Mouse (Mus musculus): Measurements from ENCODE around the gene A930018P22Rik. TPM values are rescaled to one million over a fixed set of nuclear protein-coding genes. Genes with fewer than 3 reads are reported as not detected.
A peak's percentile ranks its signal among the peaks of the same experiment; 100 is the strongest.
"Not testable (repeated sequence)": the region's sequence is repeated elsewhere in the genome, so short reads cannot be mapped to it uniquely, and the experiment has no call there.

A930018P22Rik gene
- polyA plus RNA-seq, 1 experiment: not detected

- TF ChIP-seq POLR2A (IDR thresholded peaks at IDR 0.05; ENCODE audit: low read depth, low read length) (no peak), CTCF (IDR thresholded peaks at IDR 0.05; ENCODE audit: borderline replicate concordance, insufficient read depth, low read length) (no peak)
- Histone ChIP-seq H3K27ac (ENCODE audit: insufficient read depth, low read length) (no peak overlapping the region), H3K4me3 (ENCODE audit: insufficient read depth, low read length) (no peak overlapping the region), H3K4me1 (ENCODE audit: control insufficient read depth, insufficient read depth, low read length) (peaks cover 9% of the 10 kb centered on the region)
These were observed 23.9 kb upstream of the A930018P22Rik start for GRCm38 (mm10) chr2:104098529-104099230.

DNA sequence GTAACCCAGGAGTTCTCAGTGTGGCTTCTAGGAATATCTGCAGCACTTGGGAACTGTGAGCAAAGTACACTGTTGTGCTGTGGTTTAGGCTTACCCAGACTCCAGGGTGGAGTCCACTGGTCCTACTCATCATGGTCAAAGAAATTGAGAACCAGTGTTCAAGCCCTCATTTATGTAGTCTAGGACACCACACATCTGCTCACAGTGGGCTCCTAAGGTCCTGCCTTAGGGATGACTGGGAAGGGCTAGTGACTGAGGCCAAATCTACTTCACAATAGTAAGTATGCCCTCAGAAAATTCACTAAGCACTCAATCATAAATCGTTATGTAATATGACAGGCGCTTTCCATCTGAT, 23.4 kb upstream of the A930018P22Rik start:
- TF ChIP-seq POLR2A (IDR thresholded peaks at IDR 0.05; ENCODE audit: low read depth, low read length) (no peak), CTCF (IDR thresholded peaks at IDR 0.05; ENCODE audit: borderline replicate concordance, insufficient read depth, low read length) (no peak)
- no peak overlapping the region for H3K4me3 ChIP-seq (ENCODE audit: insufficient read depth, low read length)
- peaks cover 9% of the 10 kb centered on the region for H3K4me1 ChIP-seq (ENCODE audit: control insufficient read depth, insufficient read depth, low read length)
- no peak overlapping the region for H3K27ac ChIP-seq (ENCODE audit: insufficient read depth, low read length)

DNA sequence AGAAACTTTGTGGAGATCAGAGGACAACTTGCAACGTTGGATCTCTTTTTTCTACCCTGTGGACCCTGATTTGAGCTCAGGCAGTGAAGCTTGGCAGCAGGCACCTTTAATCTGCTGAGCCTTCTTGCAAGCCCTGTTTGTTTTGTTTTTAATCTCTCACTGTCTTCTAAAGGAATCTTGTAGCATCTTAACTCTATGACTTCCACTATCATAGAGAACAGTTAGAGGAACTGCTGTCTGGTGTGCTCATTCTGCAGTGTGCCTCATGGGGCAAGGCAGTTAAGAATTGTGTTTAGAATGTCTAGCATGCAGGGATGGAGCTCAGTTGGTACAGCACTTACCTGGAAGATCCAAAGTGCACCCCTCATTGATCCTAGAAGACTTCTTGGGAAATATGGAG, 22.6 kb upstream of the A930018P22Rik start:
- Histone ChIP-seq H3K4me3 (ENCODE audit: insufficient read depth, low read length) (no peak overlapping the region), H3K4me1 (ENCODE audit: control insufficient read depth, insufficient read depth, low read length) (peaks cover 9% of the 10 kb centered on the region), H3K27ac (ENCODE audit: insufficient read depth, low read length) (no peak overlapping the region)
- TF ChIP-seq POLR2A (IDR thresholded peaks at IDR 0.05; ENCODE audit: low read depth, low read length) (no peak), CTCF (IDR thresholded peaks at IDR 0.05; ENCODE audit: borderline replicate concordance, insufficient read depth, low read length) (no peak)

- Histone ChIP-seq H3K27ac (ENCODE audit: insufficient read depth, low read length) (no peak overlapping the region), H3K4me3 (ENCODE audit: insufficient read depth, low read length) (no peak overlapping the region), H3K4me1 (ENCODE audit: control insufficient read depth, insufficient read depth, low read length) (0 out of 2 replicates have a peak, but pooled peaks cover 11% of the 10 kb centered on the region)
- no peak for TF ChIP-seq POLR2A (IDR thresholded peaks at IDR 0.05; ENCODE audit: low read depth, low read length)
- TF ChIP-seq CTCF (IDR thresholded peaks at IDR 0.05; ENCODE audit: borderline replicate concordance, insufficient read depth, low read length): no peak
These were observed 17.8 kb upstream of the A930018P22Rik start for GRCm38 (mm10) chr2:104104800-104105199.

- peak overlapping the region; percentile 35 for H3K27ac ChIP-seq (ENCODE audit: insufficient read depth, low read length)
- not testable (repeated sequence) for H3K4me1 ChIP-seq (ENCODE audit: control insufficient read depth, insufficient read depth, low read length); H3K4me3 ChIP-seq (ENCODE audit: insufficient read depth, low read length)
These were observed 13.5 kb upstream of the A930018P22Rik start for GRCm38 (mm10) chr2:104109021-104109420.

GRCm38 (mm10) chr2:104109528-104109927, 13.0 kb upstream of the A930018P22Rik start:
- H3K4me1 ChIP-seq (ENCODE audit: control insufficient read depth, insufficient read depth, low read length): peaks cover 6% of the 10 kb centered on the region; the same call in 1 of the 2 replicates
- H3K27ac ChIP-seq (ENCODE audit: insufficient read depth, low read length): peak overlapping the region; percentile 35
- no peak overlapping the region for H3K4me3 ChIP-seq (ENCODE audit: insufficient read depth, low read length)
- no peak for TF ChIP-seq CTCF (IDR thresholded peaks at IDR 0.05; ENCODE audit: borderline replicate concordance, insufficient read depth, low read length)

GRCm38 (mm10) chr2:104110031-104110430, 12.5 kb upstream of the A930018P22Rik start:
- peak overlapping the region; percentile 35 for H3K27ac ChIP-seq (ENCODE audit: insufficient read depth, low read length)
- TF ChIP-seq POLR2A (IDR thresholded peaks at IDR 0.05; ENCODE audit: low read depth, low read length): no peak
- no peak for TF ChIP-seq CTCF (IDR thresholded peaks at IDR 0.05; ENCODE audit: borderline replicate concordance, insufficient read depth, low read length)
- H3K4me1 ChIP-seq (ENCODE audit: control insufficient read depth, insufficient read depth, low read length): peaks cover 6% of the 10 kb centered on the region; the same call in 1 of the 2 replicates
- no peak overlapping the region for H3K4me3 ChIP-seq (ENCODE audit: insufficient read depth, low read length)

DNA sequence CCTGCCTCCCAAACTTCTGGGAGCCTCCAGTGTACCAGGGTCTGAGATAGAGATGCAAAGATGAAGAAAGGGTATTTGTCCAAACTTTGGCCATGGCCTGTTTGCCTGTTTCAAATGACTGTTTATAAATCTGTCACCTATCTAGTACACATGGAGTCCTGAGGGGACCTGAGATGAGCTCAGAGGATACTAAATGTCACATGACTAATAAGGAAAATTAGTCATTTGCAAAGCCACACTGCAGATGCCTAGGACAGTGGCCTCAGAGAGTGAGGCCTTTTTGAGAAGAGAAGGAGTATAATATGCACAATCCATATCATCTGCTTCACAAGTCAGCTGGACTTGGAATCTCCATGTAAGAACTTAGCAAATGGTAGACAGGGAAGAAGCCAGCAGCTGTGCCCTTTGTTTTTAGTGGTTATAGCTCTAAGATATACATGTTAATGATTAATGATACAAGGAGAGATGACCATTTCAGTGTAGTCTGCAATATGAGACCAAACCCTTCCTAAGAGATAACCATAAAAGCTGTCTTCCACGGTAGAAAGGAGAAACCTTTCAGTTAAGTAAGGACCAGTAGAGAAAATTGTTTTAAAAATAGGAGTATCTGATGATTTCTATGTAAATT, 11.3 kb upstream of the A930018P22Rik start:
- H3K4me3 ChIP-seq (ENCODE audit: insufficient read depth, low read length); H3K4me1 ChIP-seq (ENCODE audit: control insufficient read depth, insufficient read depth, low read length); H3K27ac ChIP-seq (ENCODE audit: insufficient read depth, low read length): not testable (repeated sequence)

DNA sequence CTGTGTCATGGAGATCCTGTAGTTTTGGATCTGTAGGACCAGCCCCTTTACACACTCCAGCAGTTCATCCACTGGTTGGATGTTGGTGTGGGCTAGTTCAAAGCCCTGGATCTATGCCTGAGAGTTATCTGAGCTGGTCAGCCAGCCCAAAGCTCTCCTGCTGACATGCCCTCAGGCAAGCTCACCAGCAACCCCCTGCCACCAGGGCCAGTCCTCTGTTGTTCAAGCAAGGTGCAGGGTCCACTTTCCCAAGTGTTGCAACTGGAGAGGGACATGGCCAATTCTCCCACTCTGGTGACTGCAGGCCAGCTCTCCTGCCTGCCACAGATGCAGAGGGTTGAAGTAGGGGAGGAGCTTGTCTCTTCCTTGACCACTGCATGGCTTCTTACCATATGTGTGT, 9.0 kb upstream of the A930018P22Rik start:
- not testable (repeated sequence) for H3K4me3 ChIP-seq (ENCODE audit: insufficient read depth, low read length); H3K27ac ChIP-seq (ENCODE audit: insufficient read depth, low read length); H3K4me1 ChIP-seq (ENCODE audit: control insufficient read depth, insufficient read depth, low read length)

GRCm38 (mm10) chr2:104114898-104115297, 7.7 kb upstream of the A930018P22Rik start:
- TF ChIP-seq CTCF (IDR thresholded peaks at IDR 0.05; ENCODE audit: borderline replicate concordance, insufficient read depth, low read length) (no peak), POLR2A (IDR thresholded peaks at IDR 0.05; ENCODE audit: low read depth, low read length) (no peak)
- H3K4me3 ChIP-seq (ENCODE audit: insufficient read depth, low read length): no peak overlapping the region
- H3K4me1 ChIP-seq (ENCODE audit: control insufficient read depth, insufficient read depth, low read length): no peaks in the 10 kb centered on the region; the same call in 1 of the 2 replicates
- H3K27ac ChIP-seq (ENCODE audit: insufficient read depth, low read length): no peak overlapping the region

DNA sequence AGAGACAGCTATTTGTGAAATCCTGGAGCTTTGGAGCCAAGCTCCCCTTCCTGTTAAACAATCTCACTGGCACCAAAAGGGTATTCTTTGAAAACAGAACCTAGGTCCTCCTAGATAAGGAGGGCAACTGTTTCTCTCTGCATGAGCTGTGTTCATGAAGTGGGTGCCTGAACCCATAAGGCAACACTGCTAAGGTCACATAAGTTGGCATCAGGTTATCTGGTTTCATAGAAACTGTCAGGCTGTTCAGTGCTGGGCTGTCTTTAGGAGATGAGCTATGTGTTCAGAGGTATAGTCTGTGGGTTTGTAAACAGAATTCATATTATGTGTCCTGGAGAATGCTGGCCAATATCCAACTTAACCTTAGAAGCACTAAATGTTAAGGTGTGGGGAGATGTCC, 5.4 kb upstream of the A930018P22Rik start:
- H3K4me1 ChIP-seq (ENCODE audit: control insufficient read depth, insufficient read depth, low read length); H3K27ac ChIP-seq (ENCODE audit: insufficient read depth, low read length); H3K4me3 ChIP-seq (ENCODE audit: insufficient read depth, low read length): not testable (repeated sequence)

Measured in embryonic fibroblast, embryonic 13.5 days (primary cell).